Mouse (Mus musculus) lung, postnatal 0 days (tissue): ENCODE measurements at regions not wholly inside any gene's neighbourhood (a gene's known extent, or its start where the extent isn't known, plus 50 kb on each side); places are given as distances from the start of the nearest gene placed in this dataset.
A peak's percentile ranks its signal among the peaks of the same experiment; 100 is the strongest.

Experiments
- ATAC-seq: fragments of 200-750 bp; cut with Nextera tagmentation; 2 replicates; pipeline ENCODE4 v1.8.0; 2017; ENCODE audit warnings: moderate library complexity
- DNase-seq: peaks from one replicate; pipeline ENCODE4 v3.0.0-alpha.2; 2016; ENCODE audit warnings: low spot score
- H3K27ac ChIP-seq: fragments of 300-500 bp; sonication (generic); 2 replicates; pipeline ENCODE4 v1.5.1; 2014; ENCODE audit warnings: antibody characterized with exemption, mild to moderate bottlenecking, low read length, mixed read lengths
- H3K27me3 ChIP-seq: fragments of 300-500 bp; sonication (generic); replicated peaks from 2 replicates; pipeline ENCODE4 v1.6.1; 2014; ENCODE audit warnings: low read length, mixed read lengths; ENCODE audit not compliant: insufficient read depth
- H3K36me3 ChIP-seq: fragments of 300-500 bp; sonication (generic); 2 replicates; pipeline ENCODE4 v1.6.1; 2014; ENCODE audit warnings: low read length, mixed read lengths; ENCODE audit not compliant: insufficient read depth
- H3K4me1 ChIP-seq: fragments of 300-500 bp; sonication (generic); 2 replicates; pipeline ENCODE4 v1.6.1; 2014; ENCODE audit warnings: antibody characterized with exemption, low read depth, low read length, mixed read lengths; ENCODE audit not compliant: insufficient read depth
- H3K4me2 ChIP-seq: fragments of 300-500 bp; sonication (generic); replicated peaks from 2 replicates; pipeline ENCODE4 v1.6.1; 2014; ENCODE audit warnings: low read depth, mild to moderate bottlenecking, low read length, moderate library complexity, mixed read lengths
- H3K4me3 ChIP-seq: fragments of 300-500 bp; sonication (generic); 2 replicates; pipeline ENCODE4 v1.5.1; 2014; ENCODE audit warnings: low read depth, low read length
- H3K9ac ChIP-seq: fragments of 300-500 bp; sonication (generic); replicated peaks from 2 replicates; pipeline ENCODE4 v1.6.1; 2014; ENCODE audit warnings: low read depth, mild to moderate bottlenecking
- H3K9me3 ChIP-seq: fragments of 300-500 bp; sonication (generic); 2 replicates; pipeline ENCODE4 v1.6.1; 2016; ENCODE audit warnings: low read length, mixed read lengths
- CTCF ChIP-seq: IDR thresholded peaks from 2 replicates; pipeline ENCODE4 v1.5.1; 2016; ENCODE audit warnings: antibody characterized with exemption, mild to moderate bottlenecking
- EP300 ChIP-seq: IDR thresholded peaks from 2 replicates; pipeline ENCODE4 v1.6.1; 2016; ENCODE audit warnings: antibody characterized with exemption, mild to moderate bottlenecking, control low read depth
- WGBS: fragments of 180-500 bp; shearing (Covaris S2); extraction: QIAGEN DNeasy Blood & Tissue Kit; methylation state at CpG from one replicate; pipeline ENCODE4 v1.1.7; 2014; 5-methylcytosine and 5-hydroxymethylcytosine counted together

GRCm38 (mm10) chr15:36889072-36889471 is 118.5 kb downstream of the Zfp706 start:
- H3K4me3 ChIP-seq: no peak overlapping the region
- DNase-seq: no peak
- H3K36me3 ChIP-seq: no peaks in the 10 kb centered on the region
- H3K27ac ChIP-seq: no peak overlapping the region
- 65% methylated on average over 3 of the region's 3 CpGs for WGBS
- peaks cover 3% of the 10 kb centered on the region for H3K4me1 ChIP-seq
- no peaks in the 10 kb centered on the region for H3K9me3 ChIP-seq
- no peak for ATAC-seq
- TF ChIP-seq EP300 (no peak), CTCF (peak; percentile 39)
- no peaks in the 10 kb centered on the region for H3K27me3 ChIP-seq
- H3K9ac ChIP-seq: no peak overlapping the region
- H3K4me2 ChIP-seq: no peak overlapping the region

- no peak overlapping the region for H3K4me3 ChIP-seq
- no peak overlapping the region for H3K4me2 ChIP-seq
- H3K27me3 ChIP-seq: no peaks in the 10 kb centered on the region
- peaks cover 3% of the 10 kb centered on the region for H3K4me1 ChIP-seq
- 80% methylated on average over 11 of the region's 11 CpGs for WGBS
- no peaks in the 10 kb centered on the region for H3K36me3 ChIP-seq
- TF ChIP-seq CTCF: no peak
- no peak for TF ChIP-seq EP300
- no peak overlapping the region for H3K27ac ChIP-seq
- DNase-seq: no peak
- H3K9me3 ChIP-seq: no peaks in the 10 kb centered on the region
- no peak overlapping the region for H3K9ac ChIP-seq
- ATAC-seq: no peak
Observed at GRCm38 (mm10) chr15:36888351-36889069, 119.1 kb downstream of the Zfp706 start.

DNA sequence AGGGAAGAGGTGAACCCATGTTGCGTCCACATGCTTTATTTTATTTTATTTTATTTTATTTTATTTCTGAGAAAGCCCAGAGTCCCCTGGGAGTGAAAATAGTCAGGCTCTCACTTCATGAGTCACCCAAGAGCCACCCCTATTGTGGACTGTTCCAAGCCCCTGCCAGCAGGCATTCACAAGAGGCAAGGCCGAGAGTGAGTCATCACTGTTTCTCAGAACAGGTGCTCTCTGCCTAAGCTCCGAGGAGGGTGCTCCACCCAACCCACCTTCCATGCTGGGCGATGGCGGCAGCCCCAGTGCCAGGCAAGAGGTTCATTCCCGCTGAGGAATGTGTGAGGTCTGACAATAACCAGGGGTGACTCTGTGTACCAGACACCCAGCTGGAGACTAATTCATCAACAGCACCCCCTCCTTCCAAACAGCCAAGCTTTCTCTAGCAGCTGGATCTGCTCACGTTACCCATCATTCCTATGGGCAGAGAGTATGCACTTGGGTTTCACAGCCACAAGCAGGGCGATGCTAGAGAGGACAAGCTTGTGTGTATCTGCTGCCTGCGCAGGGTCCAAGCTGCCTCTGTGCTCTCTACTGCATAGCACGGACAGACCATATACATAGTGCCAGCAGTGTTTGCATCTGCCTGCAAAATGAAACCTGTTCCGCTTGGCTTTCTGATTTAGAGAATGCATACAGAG is 122.8 kb downstream of the Zfp706 start:
- H3K4me1 ChIP-seq: no peaks in the 10 kb centered on the region; the same call in 1 of the 2 replicates
- H3K9me3 ChIP-seq: no peaks in the 10 kb centered on the region
- no peak for TF ChIP-seq EP300
- H3K27ac ChIP-seq: peak overlapping the region; percentile 1; the same call in 1 of the 2 replicates
- H3K4me3 ChIP-seq: no peak overlapping the region
- no peak overlapping the region for H3K4me2 ChIP-seq
- WGBS: 37% methylated on average over 11 of the region's 11 CpGs
- H3K9ac ChIP-seq: no peak overlapping the region
- ATAC-seq (peak; percentile 90), DNase-seq (peak; percentile 91)
- H3K27me3 ChIP-seq: no peaks in the 10 kb centered on the region
- no peaks in the 10 kb centered on the region for H3K36me3 ChIP-seq

DNA sequence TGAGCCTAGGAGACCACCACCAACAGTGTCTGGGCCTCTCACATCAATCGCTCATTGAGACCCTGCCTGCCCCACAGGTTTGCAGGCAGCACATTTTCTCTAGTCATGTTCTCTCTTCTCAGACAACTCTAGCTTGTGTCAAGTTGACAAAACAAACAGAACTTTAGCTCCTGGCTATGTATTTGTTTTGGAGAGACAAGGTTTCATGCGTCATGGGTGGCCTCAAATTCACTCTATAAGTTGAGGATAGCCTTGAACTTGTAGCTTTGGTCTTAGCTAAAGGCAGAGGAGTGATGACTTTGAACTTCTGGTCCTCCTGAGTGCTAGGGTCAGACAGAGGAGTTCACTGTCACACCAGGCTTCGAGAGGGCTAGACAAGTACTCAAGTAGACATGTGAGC is 123.5 kb downstream of the Zfp706 start:
- H3K27me3 ChIP-seq: no peaks in the 10 kb centered on the region
- no peak overlapping the region for H3K27ac ChIP-seq
- H3K4me1 ChIP-seq: no peaks in the 10 kb centered on the region; the same call in 1 of the 2 replicates
- DNase-seq: no peak
- 84% methylated on average over 3 of the region's 3 CpGs for WGBS
- no peaks in the 10 kb centered on the region for H3K9me3 ChIP-seq
- no peak overlapping the region for H3K4me2 ChIP-seq
- ATAC-seq: no peak
- no peak overlapping the region for H3K9ac ChIP-seq
- no peak for TF ChIP-seq EP300
- TF ChIP-seq CTCF: no peak
- H3K4me3 ChIP-seq: no peak overlapping the region
- no peaks in the 10 kb centered on the region for H3K36me3 ChIP-seq

DNA sequence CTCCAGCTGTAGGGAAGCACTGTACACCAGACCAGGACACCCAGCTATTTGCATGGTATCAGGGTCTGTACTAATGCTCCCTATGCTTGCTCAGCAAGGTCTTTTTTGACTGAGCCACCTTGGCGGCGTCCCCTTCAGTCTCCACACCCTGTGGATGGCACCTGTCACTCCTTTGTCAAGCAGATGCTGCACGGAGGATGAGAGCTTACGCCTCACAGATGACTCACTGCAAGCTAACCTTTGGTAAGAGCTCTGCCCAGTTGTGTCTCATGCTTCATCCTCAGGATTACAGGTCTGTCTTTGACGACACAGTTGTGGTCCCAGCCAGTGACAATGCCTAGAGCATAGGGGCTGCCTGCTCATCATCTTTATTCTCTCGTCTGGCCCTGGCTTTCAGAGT is 124.4 kb downstream of the Zfp706 start:
- Histone ChIP-seq H3K36me3 (no peaks in the 10 kb centered on the region), H3K27ac (no peak overlapping the region), H3K9me3 (no peaks in the 10 kb centered on the region), H3K9ac (no peak overlapping the region), H3K27me3 (no peaks in the 10 kb centered on the region), H3K4me2 (no peak overlapping the region), H3K4me3 (no peak overlapping the region), H3K4me1 (peaks cover 5% of the 10 kb centered on the region; the same call in 1 of the 2 replicates)
- TF ChIP-seq CTCF: no peak
- no peak for TF ChIP-seq EP300
- ATAC-seq (no peak), DNase-seq (no peak)
- 89% methylated on average over 6 of the region's 6 CpGs for WGBS

DNA sequence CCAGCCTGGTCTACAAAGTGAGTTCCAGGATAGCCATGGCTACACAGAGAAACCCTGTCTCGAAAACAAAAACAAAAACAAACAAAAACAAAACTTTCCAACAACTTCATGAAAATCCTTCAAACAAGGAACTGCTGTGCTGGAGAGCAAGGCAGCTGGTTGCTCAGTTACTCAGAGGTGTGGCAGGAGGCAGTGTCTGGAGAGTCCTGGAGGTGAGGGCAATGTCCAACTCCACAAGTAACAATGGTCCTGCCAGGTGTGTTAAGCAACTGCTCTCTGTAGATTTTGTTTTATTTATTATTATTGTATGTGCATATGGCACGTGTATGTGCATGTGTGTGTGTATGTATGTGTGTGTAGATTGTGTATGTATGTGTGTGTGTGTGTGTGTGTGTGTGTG is 126.0 kb downstream of the Zfp706 start:
- Histone ChIP-seq H3K27me3 (no peaks in the 10 kb centered on the region), H3K27ac (no peak overlapping the region), H3K36me3 (no peaks in the 10 kb centered on the region), H3K9me3 (no peaks in the 10 kb centered on the region), H3K4me2 (no peak overlapping the region), H3K4me3 (no peak overlapping the region), H3K4me1 (peaks cover 5% of the 10 kb centered on the region; the same call in 1 of the 2 replicates), H3K9ac (no peak overlapping the region)
- DNase-seq: peak; percentile 52
- ATAC-seq: no peak
- WGBS: 70% methylated on average over 2 of the region's 2 CpGs
- TF ChIP-seq CTCF (no peak), EP300 (no peak)
